8 mouse cellular contexts compared by ENCODE assay signal in genomic region chr7:29452991-29453741, GRCm38 (mm10).
DNase-seq lines count a peak whose midpoint lies in the region; ATAC-seq and TF ChIP-seq lines count a peak whose summit lies in the region.

No protein-coding gene starts in this region.

- H3K4me3 ChIP-seq in forebrain, embryonic 10.5 days, result peak overlapping the region; percentile 9; the same call in 1 of the 2 replicates
- H3K4me3 ChIP-seq in heart, embryonic 15.5 days, result peak overlapping the region; percentile 8; the same call in 1 of the 2 replicates
- no peak overlapping the region for H3K4me3 ChIP-seq in kidney, postnatal 0 days (replicated peaks; ENCODE audit: low read depth, low read length)
- no peak overlapping the region for H3K4me3 ChIP-seq in lung, embryonic 14.5 days (ENCODE audit: low read depth, low read length)

- peak overlapping the region; percentile 69 for H3K27ac ChIP-seq in forebrain, embryonic 10.5 days
- H3K27ac ChIP-seq in heart, embryonic 15.5 days, result peak overlapping the region; percentile 80
- H3K27ac ChIP-seq in kidney, postnatal 0 days, result peak overlapping the region; percentile 88
- peak overlapping the region; percentile 95 for H3K27ac ChIP-seq in lung, embryonic 14.5 days (ENCODE audit: low read depth)

- H3K27me3 ChIP-seq in forebrain, embryonic 10.5 days (ENCODE audit: poor library complexity, severe bottlenecking), result no peaks in the 10 kb centered on the region
- H3K27me3 ChIP-seq in heart, embryonic 15.5 days, result peaks cover 98% of the 10 kb centered on the region
- H3K27me3 ChIP-seq in kidney, postnatal 0 days (ENCODE audit: insufficient read depth, low read length), result no peaks in the 10 kb centered on the region
- no peaks in the 10 kb centered on the region for H3K27me3 ChIP-seq in lung, embryonic 14.5 days (ENCODE audit: insufficient read depth, low read length)

- 22% methylated on average over 18 of the region's 18 CpGs for WGBS in forebrain, embryonic 10.5 days
- WGBS in heart, embryonic 15.5 days, result 23% methylated on average over 18 of the region's 18 CpGs
- 14% methylated on average over 18 of the region's 18 CpGs for WGBS in kidney, postnatal 0 days
- 13% methylated on average over 18 of the region's 18 CpGs for WGBS in lung, embryonic 14.5 days

- ATAC-seq in heart, embryonic 15.5 days (replicated peaks; ENCODE audit: insufficient number of reproducible peaks, insufficient read depth, low FRiP score, low read depth), result peak; percentile 73
- ATAC-seq in kidney, postnatal 0 days (replicated peaks; ENCODE audit: low FRiP score, low read depth), result peak; percentile 73
- peak; percentile 93 for ATAC-seq in lung, embryonic 14.5 days (ENCODE audit: insufficient read depth)
- ATAC-seq in megakaryocyte-erythroid progenitor cell, adult 5-6 weeks (replicated peaks; ENCODE audit: low FRiP score, low TSS enrichment, poor library complexity, severe bottlenecking), result no peak

- H3K9me3 ChIP-seq in forebrain, embryonic 10.5 days, result no peaks in the 10 kb centered on the region
- H3K9me3 ChIP-seq in heart, embryonic 15.5 days (replicated peaks), result no peaks in the 10 kb centered on the region
- H3K9me3 ChIP-seq in kidney, postnatal 0 days (replicated peaks; ENCODE audit: low read length), result no peaks in the 10 kb centered on the region
- no peaks in the 10 kb centered on the region for H3K9me3 ChIP-seq in lung, embryonic 14.5 days (ENCODE audit: low read depth, low read length)

- TF ChIP-seq CTCF in kidney, postnatal 0 days (IDR thresholded peaks at IDR 0.05; ENCODE audit: low read depth), result no peak
- no peak for TF ChIP-seq CTCF in lung, embryonic 14.5 days (IDR thresholded peaks at IDR 0.05; ENCODE audit: low read depth)

- H3K4me2 ChIP-seq in heart, embryonic 15.5 days, result peak overlapping the region; percentile 39
- peak overlapping the region; percentile 41 for H3K4me2 ChIP-seq in kidney, postnatal 0 days (ENCODE audit: low read length)
- peak overlapping the region; percentile 50 for H3K4me2 ChIP-seq in lung, embryonic 14.5 days

- peaks cover 56% of the 10 kb centered on the region for H3K4me1 ChIP-seq in forebrain, embryonic 10.5 days
- peaks cover 12% of the 10 kb centered on the region for H3K4me1 ChIP-seq in heart, embryonic 15.5 days (replicated peaks)
- H3K4me1 ChIP-seq in kidney, postnatal 0 days (replicated peaks; ENCODE audit: insufficient read depth, low read length), result peaks cover 19% of the 10 kb centered on the region
- peaks cover 26% of the 10 kb centered on the region for H3K4me1 ChIP-seq in lung, embryonic 14.5 days (ENCODE audit: insufficient read depth)

- no peaks in the 10 kb centered on the region for H3K36me3 ChIP-seq in forebrain, embryonic 10.5 days (replicated peaks)
- H3K36me3 ChIP-seq in heart, embryonic 15.5 days, result no peaks in the 10 kb centered on the region
- no peaks in the 10 kb centered on the region for H3K36me3 ChIP-seq in kidney, postnatal 0 days (ENCODE audit: insufficient read depth, low read length)
- no peaks in the 10 kb centered on the region for H3K36me3 ChIP-seq in lung, embryonic 14.5 days (ENCODE audit: insufficient read depth)

- peak; percentile 70 for DNase-seq in urinary bladder, postnatal 14 days (ENCODE audit: low spot score)
- DNase-seq in urinary bladder, postnatal 25 days (ENCODE audit: low spot score), result no peak
- DNase-seq in forebrain, embryonic 10.5 days (ENCODE audit: extremely low spot score, low spot score), result peak; percentile 57
- DNase-seq in kidney, postnatal 0 days (ENCODE audit: low spot score), result peak; percentile 96
- DNase-seq in lung, embryonic 14.5 days, result peak; percentile 93
- peak; percentile 56 for DNase-seq in retina, embryonic 14.5 days (ENCODE audit: low spot score)

- H3K9ac ChIP-seq in heart, embryonic 15.5 days, result no peak overlapping the region
- no peak overlapping the region; the same call in 1 of the 2 replicates for H3K9ac ChIP-seq in kidney, postnatal 0 days (ENCODE audit: low read depth, low read length)
- H3K9ac ChIP-seq in lung, embryonic 14.5 days, result peak overlapping the region; percentile 29; the same call in 1 of the 2 replicates

Comparison
In these comparisons a context has a peak if more than half of its experiments do, and no peak if none do; other contexts are left out.
1. H3K4me3 ChIP-seq: peak in forebrain, embryonic 10.5 days (single experiment) and heart, embryonic 15.5 days (single experiment); none in kidney, postnatal 0 days (single experiment) and lung, embryonic 14.5 days (single experiment).
2. Peak in every context shown above with its lines, with median percentiles within 50 percentile points of each other: H3K27ac ChIP-seq and H3K4me2 ChIP-seq.